Mouse (Mus musculus) cerebellum, adult 18-20 months (tissue): ENCODE measurements around the gene Myh10.

Experiments
- DNase-seq, 2 experiments: peaks; one replicate each; pipeline ENCODE4 v3.0.0; 2021

The Myh10 gene

GRCm38 (mm10) chr11:68748121-68748520, 56.8 kb downstream of the Myh10 start:
- DNase-seq = no peak

GRCm38 (mm10) chr11:68750206-68750605, 58.8 kb downstream of the Myh10 start:
- DNase-seq = no peak

- peak in 1 of 2 experiments; percentile 49 for DNase-seq
Measured at GRCm38 (mm10) chr11:68750938-68751337, 59.6 kb downstream of the Myh10 start.

- no peak for DNase-seq
Measured at GRCm38 (mm10) chr11:68754283-68754682, 62.9 kb downstream of the Myh10 start.

GRCm38 (mm10) chr11:68756456-68757348, 65.3 kb downstream of the Myh10 start:
- DNase-seq = peak; percentile 55 to 69

GRCm38 (mm10) chr11:68759691-68760090, 68.3 kb downstream of the Myh10 start:
- peak; percentile 82 to 86 for DNase-seq

GRCm38 (mm10) chr11:68761155-68761554, 69.8 kb downstream of the Myh10 start:
- DNase-seq = no peak

GRCm38 (mm10) chr11:68761664-68762063, 70.3 kb downstream of the Myh10 start:
- DNase-seq = no peak

GRCm38 (mm10) chr11:68764622-68765021, 73.3 kb downstream of the Myh10 start:
- peak; percentile 88 to 90 for DNase-seq

- no peak for DNase-seq
Measured at GRCm38 (mm10) chr11:68767762-68768542, 76.6 kb downstream of the Myh10 start.

- no peak for DNase-seq
Measured at GRCm38 (mm10) chr11:68769770-68770510, 78.6 kb downstream of the Myh10 start.

GRCm38 (mm10) chr11:68776147-68776655, 84.8 kb downstream of the Myh10 start:
- peak in 1 of 2 experiments; percentile 51 for DNase-seq

- DNase-seq = no peak
Measured at GRCm38 (mm10) chr11:68777933-68778332, 86.6 kb downstream of the Myh10 start.

- DNase-seq = peak in 1 of 2 experiments; percentile 53
Measured at GRCm38 (mm10) chr11:68778855-68779254, 87.5 kb downstream of the Myh10 start.

GRCm38 (mm10) chr11:68779735-68780465, 88.5 kb downstream of the Myh10 start:
- DNase-seq = peak; percentile 39 to 51

GRCm38 (mm10) chr11:68780466-68781114, 89.2 kb downstream of the Myh10 start:
- DNase-seq = peak in 1 of 2 experiments; percentile 22

- no peak for DNase-seq
Measured at GRCm38 (mm10) chr11:68782336-68782735, 91.0 kb downstream of the Myh10 start.

GRCm38 (mm10) chr11:68785813-68786212, 94.5 kb downstream of the Myh10 start:
- DNase-seq = no peak

GRCm38 (mm10) chr11:68787222-68787621, 95.9 kb downstream of the Myh10 start:
- peak; percentile 58 to 68 for DNase-seq

- no peak for DNase-seq
Measured at GRCm38 (mm10) chr11:68790720-68791119, 99.4 kb downstream of the Myh10 start.

- no peak for DNase-seq
Measured at GRCm38 (mm10) chr11:68791794-68792193, 100.4 kb downstream of the Myh10 start.
